Mouse (Mus musculus) CH12.LX (cell line): Measurements from ENCODE around the gene Cdc34. TPM values are rescaled to one million over a fixed set of nuclear protein-coding genes. Genes with fewer than 3 reads are reported as not detected.
A peak's percentile ranks its signal among the peaks of the same experiment; 100 is the strongest.

ENCODE experiments used
- DNase-seq: peaks from one replicate; pipeline ENCODE4 v3.0.0-alpha.2; 2013; ENCODE audit errors: extremely low read depth
- H3K27ac ChIP-seq: 2 replicates; pipeline ENCODE4 v1.5.1; 2012; ENCODE audit warnings: low read depth, mild to moderate bottlenecking, control low read depth, moderate library complexity; ENCODE audit not compliant: insufficient read depth
- H3K27me3 ChIP-seq: replicated peaks from 2 replicates; pipeline ENCODE3; 2012; ENCODE audit warnings: inconsistent platforms
- H3K36me3 ChIP-seq, 2 experiments: replicated peaks in 1 of 2; 2 replicates each; pipeline versions ENCODE3 to v1.6.1; 2012; ENCODE audit warnings: inconsistent platforms in 1 of 2, low read length in 1 of 2, mild to moderate bottlenecking in 1 of 2, mixed read lengths in 1 of 2, moderate library complexity in 1 of 2; ENCODE audit not compliant: control insufficient read depth in 1 of 2, insufficient read depth in 1 of 2
- H3K4me1 ChIP-seq, 2 experiments: 2 replicates each; pipeline ENCODE4 v1.6.1; 2012; ENCODE audit warnings: inconsistent platforms in 1 of 2, moderate library complexity in 1 of 2; ENCODE audit not compliant: insufficient read depth in 2 of 2, control insufficient read depth in 1 of 2
- H3K4me2 ChIP-seq: 2 replicates; pipeline ENCODE4 v1.6.1; 2012; ENCODE audit warnings: low read depth, mild to moderate bottlenecking, control low read depth; ENCODE audit not compliant: poor library complexity, insufficient read depth, severe bottlenecking
- H3K4me3 ChIP-seq, 3 experiments: fragments of 150-350 bp in 1 of 3; sonication (generic) in 1 of 3; replicated peaks in 1 of 3; 2 replicates each; pipeline versions ENCODE3 to v1.5.1; 2011 to 2012; ENCODE audit warnings: low read depth in 2 of 3, low read length in 2 of 3, mild to moderate bottlenecking in 2 of 3, moderate library complexity in 2 of 3, control low read depth in 1 of 3, improper control_type of control experiment in 1 of 3, inconsistent platforms in 1 of 3, mixed read lengths in 1 of 3; ENCODE audit not compliant: poor library complexity in 1 of 3
- H3K79me2 ChIP-seq: replicated peaks from 2 replicates; pipeline ENCODE4 v1.6.1; 2012; ENCODE audit warnings: mild to moderate bottlenecking, moderate library complexity; ENCODE audit not compliant: control insufficient read depth, poor library complexity, insufficient read depth, severe bottlenecking; ENCODE audit errors: extremely low read depth
- H3K9ac ChIP-seq: 2 replicates; pipeline ENCODE4 v1.6.1; 2012; ENCODE audit warnings: low read depth, mild to moderate bottlenecking, control low read depth, moderate library complexity; ENCODE audit not compliant: insufficient read depth
- H3K9me3 ChIP-seq: replicated peaks from 2 replicates; pipeline ENCODE3; 2012; ENCODE audit warnings: low read length, inconsistent platforms, mixed read lengths
- BHLHE40 ChIP-seq: IDR thresholded peaks from 2 replicates; pipeline ENCODE4 v1.6.1; 2011; ENCODE audit warnings: mild to moderate bottlenecking, low read depth, low read length, improper control_type of control experiment
- CHD2 ChIP-seq: IDR thresholded peaks from 2 replicates; pipeline ENCODE4 v1.6.1; 2011; ENCODE audit warnings: low read length, improper control_type of control experiment
- CTCF ChIP-seq, 2 experiments: IDR thresholded peaks in 1 of 2; conservative IDR thresholded peaks in 1 of 2; 2 replicates each; pipeline ENCODE4 v1.5.1; 2011 to 2012; ENCODE audit warnings: low read depth in 2 of 2, low read length in 2 of 2, improper control_type of control experiment in 1 of 2, inconsistent platforms in 1 of 2, mild to moderate bottlenecking in 1 of 2, moderate library complexity in 1 of 2
- ELF1 ChIP-seq: IDR thresholded peaks from 2 replicates; pipeline ENCODE4 v1.6.1; 2014; ENCODE audit warnings: low read depth, mild to moderate bottlenecking, inconsistent platforms, low read length, improper control_type of control experiment
- EP300 ChIP-seq: IDR thresholded peaks from 2 replicates; pipeline ENCODE4 v1.6.1; 2011; ENCODE audit warnings: low read length, improper control_type of control experiment
- GABPA ChIP-seq: IDR thresholded peaks from 2 replicates; pipeline ENCODE4 v1.6.1; 2012; ENCODE audit warnings: low read depth, low read length, improper control_type of control experiment, inconsistent platforms; ENCODE audit not compliant: insufficient replicate concordance
- IRF4 ChIP-seq: IDR thresholded peaks from 2 replicates; pipeline ENCODE4 v1.6.1; 2014; ENCODE audit warnings: low read depth, mild to moderate bottlenecking, inconsistent platforms, low read length, improper control_type of control experiment
- KAT2A ChIP-seq: IDR thresholded peaks from 2 replicates; pipeline ENCODE4 v1.6.1; 2012; ENCODE audit warnings: low read length, improper control_type of control experiment, inconsistent platforms; ENCODE audit not compliant: insufficient replicate concordance
- MAFK ChIP-seq: IDR thresholded peaks from 2 replicates; pipeline ENCODE4 v1.6.1; 2011; ENCODE audit warnings: low read length, improper control_type of control experiment; ENCODE audit not compliant: insufficient replicate concordance
- MAX ChIP-seq: IDR thresholded peaks from 2 replicates; pipeline ENCODE4 v1.6.1; 2011; ENCODE audit warnings: low read length, improper control_type of control experiment
- MAZ ChIP-seq: IDR thresholded peaks from 2 replicates; pipeline ENCODE4 v1.6.1; 2012; ENCODE audit warnings: low read depth, mild to moderate bottlenecking, inconsistent platforms, low read length, improper control_type of control experiment, moderate library complexity
- MEF2A ChIP-seq: IDR thresholded peaks from 2 replicates; pipeline ENCODE4 v1.6.1; 2014; ENCODE audit warnings: low read depth, mild to moderate bottlenecking, inconsistent platforms, low read length, improper control_type of control experiment, borderline replicate concordance
- MXI1 ChIP-seq: IDR thresholded peaks from 2 replicates; pipeline ENCODE4 v1.6.1; 2011; ENCODE audit warnings: mild to moderate bottlenecking, low read depth, low read length, improper control_type of control experiment
- MYC ChIP-seq: IDR thresholded peaks from 2 replicates; pipeline ENCODE4 v1.6.1; 2011; ENCODE audit warnings: low read depth, mild to moderate bottlenecking, improper control_type of control experiment, low read length
- NELFE ChIP-seq: IDR thresholded peaks from 2 replicates; pipeline ENCODE4 v1.6.1; 2011; ENCODE audit warnings: low read depth, low read length, improper control_type of control experiment
- NRF1 ChIP-seq: IDR thresholded peaks from 2 replicates; pipeline ENCODE4 v1.6.1; 2014; ENCODE audit warnings: low read depth, mild to moderate bottlenecking, inconsistent platforms, low read length, improper control_type of control experiment, moderate library complexity
- PAX5 ChIP-seq: IDR thresholded peaks from 2 replicates; pipeline ENCODE4 v1.6.1; 2012; ENCODE audit warnings: low read length, inconsistent platforms, mixed read lengths
- POLR2A ChIP-seq: IDR thresholded peaks from 2 replicates; pipeline ENCODE4 v1.6.1; 2011; ENCODE audit warnings: low read depth, mild to moderate bottlenecking, improper control_type of control experiment, low read length
- RAD21 ChIP-seq: IDR thresholded peaks from 2 replicates; pipeline ENCODE4 v1.6.1; 2011; ENCODE audit warnings: low read depth, mild to moderate bottlenecking, low read length, improper control_type of control experiment, moderate library complexity
- SMC3 ChIP-seq: IDR thresholded peaks from 2 replicates; pipeline ENCODE4 v1.6.1; 2011; ENCODE audit warnings: low read depth, low read length, improper control_type of control experiment
- TBP ChIP-seq: conservative IDR thresholded peaks from 2 replicates; pipeline ENCODE4 v1.6.1; 2011; ENCODE audit warnings: low read depth, low read length, improper control_type of control experiment
- TCF12 ChIP-seq: IDR thresholded peaks from 2 replicates; pipeline ENCODE4 v1.6.1; 2014; ENCODE audit warnings: low read depth, mild to moderate bottlenecking, inconsistent platforms, low read length, improper control_type of control experiment
- UBTF ChIP-seq: IDR thresholded peaks from 2 replicates; pipeline ENCODE4 v1.6.1; 2012; ENCODE audit warnings: low read depth, mild to moderate bottlenecking, inconsistent platforms, low read length, improper control_type of control experiment, moderate library complexity
- USF1 ChIP-seq: IDR thresholded peaks from 2 replicates; pipeline ENCODE4 v1.6.1; 2014; ENCODE audit warnings: low read depth, mild to moderate bottlenecking, inconsistent platforms, low read length, improper control_type of control experiment
- USF2 ChIP-seq: conservative IDR thresholded peaks from 2 replicates; pipeline ENCODE4 v1.6.1; 2011; ENCODE audit warnings: low read depth, low read length, improper control_type of control experiment
- ZMIZ1 ChIP-seq: IDR thresholded peaks from 2 replicates; pipeline ENCODE4 v1.6.1; 2012; ENCODE audit warnings: low read depth, mild to moderate bottlenecking, inconsistent platforms, low read length, improper control_type of control experiment
- ZNF384 ChIP-seq: IDR thresholded peaks from 2 replicates; pipeline ENCODE4 v1.6.1; 2012; ENCODE audit warnings: low read depth, low read length, improper control_type of control experiment, inconsistent platforms
- dilution Hi-C: fragments of 300-500 bp; cut with MboI; formaldehyde crosslinking; loops from 2 replicates; pipeline ENCODE4 v1.14.3; 2020; ENCODE audit warnings: low sequenced_read_pairs; ENCODE audit not compliant: extremely low pct_unique_long_range_greater_than_20kb, extremely low pct_ligation_motif_present
- in situ Hi-C: fragments of 300-500 bp; cut with MboI; formaldehyde crosslinking; loops from 3 replicates; pipeline ENCODE4 v1.14.3; 2019; ENCODE audit warnings: low sequenced_read_pairs, low pct_ligation_motif_present, low pct_unique_long_range_greater_than_20kb, mixed read lengths
- polyA plus RNA-seq: library from polyadenylated mRNA; unstranded; fragments of >175 nt; gene quantifications from 2 replicates; pipeline ENCODE4 v1.2.1, GENCODE M21; 2012; ENCODE audit warnings: low read depth; ENCODE audit not compliant: insufficient read length
- total RNA-seq, 2 experiments: library from RNA; depleted of rRNA; stranded (reverse); fragments of 300-350 nt in 1 of 2; fragments of >200 nt in 1 of 2; gene quantifications; 2 replicates each; pipeline ENCODE4 v1.2.3; 2012 to 2014

The Cdc34 gene
- total and polyA plus RNA-seq, 3 experiments = 314 to 335 (median 331) TPM

DNA sequence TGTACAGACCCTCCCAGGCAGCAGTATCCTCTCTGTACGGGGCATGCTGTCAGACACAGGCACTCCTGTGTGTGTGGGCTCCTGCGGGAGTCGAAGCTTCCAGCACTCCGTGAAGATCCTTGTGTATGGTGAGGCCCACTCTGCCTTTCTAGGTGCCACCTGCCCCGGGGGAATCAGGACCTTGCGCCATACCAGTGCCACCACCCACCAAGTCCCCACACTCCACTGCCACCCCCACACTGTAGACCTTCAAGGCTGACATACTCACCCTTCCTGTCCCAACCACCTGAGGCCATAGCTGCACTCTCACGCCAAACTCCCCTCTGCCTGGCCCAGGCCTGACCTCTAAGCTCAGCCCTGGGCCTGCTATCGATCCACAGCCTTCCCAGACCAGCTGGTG, 16.9 kb upstream of the Cdc34 start:
- no peak for DNase-seq
- no peaks in the 10 kb centered on the region for H3K9me3 ChIP-seq
- H3K36me3 ChIP-seq = peaks cover 0 to 25% of the 10 kb centered on the region in 2 experiments
- peak overlapping the region; percentile 71 for H3K9ac ChIP-seq
- in situ Hi-C loops = no loop called here
- peaks cover 5% of the 10 kb centered on the region; the same call in 1 of the 2 replicates for H3K79me2 ChIP-seq
- H3K4me3 ChIP-seq = peak overlapping the region; percentile 59 to 78 (median 69)
- no peak for TF ChIP-seq UBTF
- no peak for TF ChIP-seq MAZ
- TF ChIP-seq MYC = no peak
- no peak for TF ChIP-seq MAFK
- TF ChIP-seq CHD2 = no peak
- no peak for TF ChIP-seq MAX
- TF ChIP-seq USF1 = no peak
- no peak for TF ChIP-seq GABPA
- no peak for TF ChIP-seq ZMIZ1
- no peak for TF ChIP-seq TBP
- no peak for TF ChIP-seq POLR2A
- TF ChIP-seq IRF4 = no peak
- no peak for TF ChIP-seq PAX5
- TF ChIP-seq USF2 = no peak
- dilution Hi-C loops = no loop called here
- H3K4me1 ChIP-seq = peaks cover 31 to 59% of the 10 kb centered on the region in 2 experiments
- H3K27ac ChIP-seq = peak overlapping the region; percentile 52
- no peaks in the 10 kb centered on the region for H3K27me3 ChIP-seq
- peak overlapping the region; percentile 65 for H3K4me2 ChIP-seq

DNA sequence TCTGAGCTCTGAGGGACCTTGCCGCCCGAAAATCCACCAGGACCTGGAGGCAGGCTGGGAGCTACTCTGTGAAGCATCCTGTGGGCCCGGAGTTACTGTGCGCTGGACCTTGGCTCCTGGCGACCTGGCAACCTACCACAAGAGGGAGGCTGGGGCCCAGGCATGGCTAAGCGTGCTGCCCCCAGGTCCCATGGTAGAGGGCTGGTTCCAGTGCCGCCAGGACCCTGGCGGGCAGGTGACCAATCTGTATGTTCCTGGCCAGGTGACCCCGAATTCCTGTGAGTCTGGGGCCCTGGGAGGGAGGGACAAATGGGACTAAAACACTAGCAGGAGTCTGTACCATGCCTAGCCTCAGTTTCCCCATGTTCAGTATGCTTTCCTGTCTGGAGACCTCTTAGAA, 15.5 kb upstream of the Cdc34 start:
- Histone ChIP-seq H3K27ac (peak overlapping the region; percentile 3), H3K4me3 (peak overlapping the region in 2 of 3 experiments; percentile 9 to 59), H3K9me3 (no peaks in the 10 kb centered on the region), H3K36me3 (peaks cover 0 to 25% of the 10 kb centered on the region in 2 experiments), H3K9ac (no peak overlapping the region; the same call in 1 of the 2 replicates), H3K79me2 (peaks cover 11% of the 10 kb centered on the region; the same call in 1 of the 2 replicates), H3K4me1 (peaks cover 29 to 54% of the 10 kb centered on the region in 2 experiments), H3K4me2 (0 out of 2 replicates have a peak overlapping the region, but pooled peaks have one; percentile 65), H3K27me3 (no peaks in the 10 kb centered on the region)
- in situ Hi-C loops (no loop called here), dilution Hi-C loops (no loop called here)
- TF ChIP-seq SMC3 (no peak), ZNF384 (no peak), EP300 (no peak), CHD2 (no peak), MXI1 (no peak), NELFE (no peak), UBTF (no peak), MEF2A (no peak), ELF1 (no peak), BHLHE40 (no peak), NRF1 (no peak), TCF12 (peak; percentile 23; the same call in 1 of the 2 replicates), MAZ (no peak), GABPA (no peak), KAT2A (no peak), ZMIZ1 (no peak), RAD21 (peak; percentile 3; the same call in 1 of the 2 replicates), CTCF (conservative IDR thresholded peaks at IDR 0.05 in 1 of 2, IDR thresholded peaks at IDR 0.05 in 1 of 2; ENCODE audit: low read depth in 2 of 2, low read length in 2 of 2) (peak in 1 of 2 experiments; percentile 16; a peak in 2 of 4 replicates)
- DNase-seq = no peak
